Mouse (Mus musculus) limb, embryonic 14.5 days (tissue): ENCODE results near the gene Ahsa1. TPM values are rescaled to one million over a fixed set of nuclear protein-coding genes. Genes with fewer than 3 reads are reported as not detected.

Experiments
- ATAC-seq: fragments of 200-750 bp; cut with Nextera tagmentation; 2 replicates; pipeline ENCODE4 v1.8.0; 2017; ENCODE audit warnings: low read depth, moderate number of reproducible peaks, moderate TSS enrichment; ENCODE audit not compliant: low FRiP score
- DNase-seq: peaks from one replicate; pipeline ENCODE4 v3.0.0-alpha.2; 2015; ENCODE audit warnings: low spot score
- H3K27ac ChIP-seq: fragments of 300-500 bp; sonication (generic); replicated peaks from 2 replicates; pipeline ENCODE4 v1.5.1; 2014; ENCODE audit warnings: low read depth, mild to moderate bottlenecking, low read length, moderate library complexity, mixed read lengths
- H3K27me3 ChIP-seq: fragments of 300-500 bp; sonication (generic); 2 replicates; pipeline ENCODE4 v1.6.1; 2014; ENCODE audit warnings: low read length, mixed read lengths; ENCODE audit not compliant: control insufficient read depth, insufficient read depth
- H3K36me3 ChIP-seq: fragments of 300-500 bp; sonication (generic); 2 replicates; pipeline ENCODE4 v1.6.1; 2014; ENCODE audit warnings: mild to moderate bottlenecking, low read length, moderate library complexity, mixed read lengths; ENCODE audit not compliant: control insufficient read depth, insufficient read depth
- H3K4me1 ChIP-seq: fragments of 300-500 bp; sonication (generic); 2 replicates; pipeline ENCODE4 v1.6.1; 2014; ENCODE audit warnings: antibody characterized with exemption, low read length, mixed read lengths; ENCODE audit not compliant: control insufficient read depth, insufficient read depth
- H3K4me2 ChIP-seq: fragments of 300-500 bp; sonication (generic); replicated peaks from 2 replicates; pipeline ENCODE4 v1.6.1; 2014; ENCODE audit warnings: low read depth, mild to moderate bottlenecking, low read length, moderate library complexity; ENCODE audit not compliant: severe bottlenecking
- H3K4me3 ChIP-seq: fragments of 300-500 bp; sonication (generic); replicated peaks from 2 replicates; pipeline ENCODE4 v1.5.1; 2014; ENCODE audit warnings: low read length
- H3K9ac ChIP-seq: fragments of 300-500 bp; sonication (generic); 2 replicates; pipeline ENCODE4 v1.6.1; 2014; ENCODE audit warnings: mild to moderate bottlenecking, low read depth, low read length, moderate library complexity; ENCODE audit not compliant: severe bottlenecking
- H3K9me3 ChIP-seq: fragments of 300-500 bp; sonication (generic); 2 replicates; pipeline ENCODE4 v1.6.1; 2016; ENCODE audit warnings: low read length; ENCODE audit not compliant: control insufficient read depth
- POLR2A ChIP-seq: fragments of 200-500 bp; IDR thresholded peaks from 2 replicates; pipeline ENCODE4 v1.8.0; 2012; ENCODE audit warnings: inconsistent platforms, mild to moderate bottlenecking, moderate library complexity, borderline replicate concordance; ENCODE audit not compliant: insufficient read depth, insufficient read length; ENCODE audit errors: extremely low read depth
- WGBS: fragments of 180-500 bp; shearing (Covaris S2); extraction: QIAGEN DNeasy Blood & Tissue Kit; methylation state at CpG from one replicate; pipeline ENCODE4 v1.1.7; 2014; 5-methylcytosine and 5-hydroxymethylcytosine counted together
- polyA plus RNA-seq, 2 experiments: library from polyadenylated mRNA; depleted of rRNA in 1 of 2; stranded (reverse) in 1 of 2; unstranded in 1 of 2; fragments of >200 nt; fragmentation: Nextera tagmentation in 1 of 2; extraction: Ambion mirVana in 1 of 2; gene quantifications; 2 replicates each; pipeline versions ENCODE4 v1.2.1 to v1.2.3; 2012 to 2014

The Ahsa1 gene
- polyA plus RNA-seq, 2 experiments: 168 to 187 TPM

DNA sequence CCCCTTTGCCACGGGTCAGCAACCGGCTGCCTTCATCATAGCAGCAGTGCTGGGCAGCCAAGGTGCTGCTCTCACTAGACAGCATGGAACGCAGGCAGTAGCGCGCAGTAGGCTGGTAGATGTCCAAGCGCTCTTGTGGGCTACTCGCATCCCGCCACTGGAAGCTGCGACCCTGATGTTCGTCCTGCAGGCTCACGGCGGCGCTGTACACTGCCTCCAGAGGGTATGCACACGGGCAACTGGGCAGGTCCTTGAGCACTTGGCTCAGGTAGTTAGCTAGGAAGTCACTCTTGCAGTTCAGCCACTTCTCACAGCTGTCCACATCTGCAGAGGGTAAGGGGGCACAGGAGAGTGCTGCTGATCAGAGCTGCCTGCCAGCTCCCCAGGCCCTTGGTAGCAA lies 13.6 kb downstream of the Ahsa1 start:
- no peaks in the 10 kb centered on the region for H3K9me3 ChIP-seq
- DNase-seq: no peak
- H3K4me1 ChIP-seq: 0 out of 2 replicates have a peak, but pooled peaks cover 4% of the 10 kb centered on the region
- 51% methylated on average over 14 of the region's 14 CpGs for WGBS
- ATAC-seq: no peak
- no peak overlapping the region for H3K27ac ChIP-seq
- TF ChIP-seq POLR2A: no peak
- H3K4me3 ChIP-seq: no peak overlapping the region
- H3K9ac ChIP-seq: no peak overlapping the region
- peaks cover 20% of the 10 kb centered on the region for H3K36me3 ChIP-seq
- no peaks in the 10 kb centered on the region for H3K27me3 ChIP-seq
- no peak overlapping the region for H3K4me2 ChIP-seq

DNA sequence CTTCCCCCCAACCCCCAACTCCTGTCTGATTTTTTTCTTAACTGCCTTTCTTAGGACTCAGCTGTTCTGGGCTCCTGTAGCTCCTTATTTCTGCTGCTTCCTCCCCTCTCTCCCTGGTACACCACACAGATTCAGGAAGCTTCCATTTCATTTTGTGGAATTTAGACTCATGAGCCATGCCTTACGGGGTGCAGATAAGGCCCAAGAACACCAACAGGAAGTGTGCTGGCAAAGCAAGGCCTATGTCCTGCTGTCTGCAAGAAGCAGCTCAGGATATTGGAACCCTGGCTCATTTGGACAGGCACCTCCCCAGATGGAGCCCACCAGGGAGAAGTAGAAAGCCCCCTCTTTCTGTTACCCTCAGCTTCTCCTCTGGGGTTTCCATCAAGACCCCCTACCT lies 15.5 kb downstream of the Ahsa1 start:
- ATAC-seq (no peak), DNase-seq (no peak)
- 0 out of 2 replicates have a peak, but pooled peaks cover 1% of the 10 kb centered on the region for H3K36me3 ChIP-seq
- no peaks in the 10 kb centered on the region for H3K9me3 ChIP-seq
- H3K27me3 ChIP-seq: no peaks in the 10 kb centered on the region
- TF ChIP-seq POLR2A: no peak
- no peak overlapping the region for H3K27ac ChIP-seq
- H3K4me1 ChIP-seq: 0 out of 2 replicates have a peak, but pooled peaks cover 4% of the 10 kb centered on the region
- no peak overlapping the region for H3K9ac ChIP-seq
- no peak overlapping the region for H3K4me3 ChIP-seq
- 74% methylated on average over 1 of the region's 1 CpGs for WGBS
- H3K4me2 ChIP-seq: no peak overlapping the region

DNA sequence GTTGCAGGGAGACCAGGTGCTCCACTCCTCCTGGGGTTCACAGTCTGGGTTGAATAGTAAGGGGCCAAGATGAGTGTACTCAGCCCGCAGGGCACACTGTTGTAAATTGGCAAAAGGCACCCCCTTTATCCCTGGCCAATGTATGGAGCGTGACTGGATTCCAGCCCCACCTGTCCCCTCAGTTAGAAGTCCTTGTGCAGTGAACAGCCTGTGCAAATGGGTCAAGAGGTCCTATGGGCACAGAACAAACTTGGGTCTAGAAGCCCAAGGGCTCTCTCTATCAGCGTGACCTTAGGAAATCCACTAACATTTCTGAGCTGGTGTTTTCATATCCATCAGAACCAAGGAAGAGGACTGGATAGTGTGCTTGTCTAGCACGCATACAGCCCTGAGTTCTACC lies 16.5 kb downstream of the Ahsa1 start:
- H3K4me2 ChIP-seq: no peak overlapping the region
- no peak overlapping the region for H3K9ac ChIP-seq
- no peak overlapping the region for H3K4me3 ChIP-seq
- no peaks in the 10 kb centered on the region for H3K27me3 ChIP-seq
- ATAC-seq (no peak), DNase-seq (no peak)
- no peaks in the 10 kb centered on the region for H3K9me3 ChIP-seq
- no peak overlapping the region for H3K27ac ChIP-seq
- 0 out of 2 replicates have a peak, but pooled peaks cover 4% of the 10 kb centered on the region for H3K4me1 ChIP-seq
- TF ChIP-seq POLR2A: no peak
- WGBS: 91% methylated on average over 4 of the region's 4 CpGs
- H3K36me3 ChIP-seq: no peaks in the 10 kb centered on the region

DNA sequence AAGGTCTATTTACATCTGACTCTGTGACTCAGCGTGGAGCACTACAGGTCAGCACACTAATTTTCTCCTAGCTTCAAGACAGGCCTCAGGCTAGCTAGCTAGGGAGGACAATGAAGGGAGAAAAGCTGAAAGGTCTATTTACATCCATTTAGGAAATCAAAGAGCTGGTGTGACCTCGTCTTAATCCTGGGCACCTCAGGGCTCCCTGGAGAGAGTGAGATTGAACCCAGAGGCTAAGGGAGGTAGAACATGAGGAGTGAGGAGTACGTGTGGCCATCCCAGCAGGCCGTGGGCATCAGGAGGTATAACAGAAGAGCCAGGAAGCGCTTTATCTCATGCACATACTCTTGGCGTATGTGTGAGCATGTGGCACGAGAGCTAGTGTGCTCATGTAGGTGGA lies 17.4 kb downstream of the Ahsa1 start:
- Histone ChIP-seq H3K27ac (no peak overlapping the region), H3K36me3 (no peaks in the 10 kb centered on the region), H3K9me3 (no peaks in the 10 kb centered on the region), H3K9ac (no peak overlapping the region), H3K4me1 (no peaks in the 10 kb centered on the region), H3K27me3 (no peaks in the 10 kb centered on the region), H3K4me3 (no peak overlapping the region), H3K4me2 (no peak overlapping the region)
- WGBS: 72% methylated on average over 7 of the region's 7 CpGs
- no peak for TF ChIP-seq POLR2A
- DNase-seq (no peak), ATAC-seq (no peak)

GRCm38 (mm10) chr12:87284268-87284667 lies 18.0 kb downstream of the Ahsa1 start:
- no peaks in the 10 kb centered on the region for H3K4me1 ChIP-seq
- no peaks in the 10 kb centered on the region for H3K9me3 ChIP-seq
- H3K9ac ChIP-seq: no peak overlapping the region
- 73% methylated on average over 4 of the region's 4 CpGs for WGBS
- no peaks in the 10 kb centered on the region for H3K36me3 ChIP-seq
- ATAC-seq: no peak
- H3K27me3 ChIP-seq: no peaks in the 10 kb centered on the region
- DNase-seq: no peak
- H3K4me3 ChIP-seq: no peak overlapping the region
- H3K27ac ChIP-seq: no peak overlapping the region
- no peak overlapping the region for H3K4me2 ChIP-seq
- TF ChIP-seq POLR2A: no peak

DNA sequence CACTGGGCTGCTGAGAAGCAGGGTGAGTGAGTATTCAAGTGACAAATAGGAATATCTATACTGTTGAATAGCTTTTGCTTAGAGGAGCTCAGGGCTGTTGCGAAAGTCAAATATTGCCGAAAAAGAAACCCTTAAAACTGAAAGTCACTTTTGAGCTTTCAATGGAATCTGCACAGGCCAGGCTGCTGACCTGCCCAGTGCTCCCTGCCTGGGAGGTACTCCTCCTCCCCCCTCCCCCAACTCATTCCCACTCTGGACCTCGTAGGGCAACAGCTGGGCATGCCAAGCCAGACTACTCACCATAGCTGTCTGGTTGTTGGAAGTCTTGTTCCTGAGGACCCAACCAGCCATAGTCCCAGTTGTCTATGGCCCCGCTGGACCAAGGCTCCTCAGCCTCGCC lies 18.4 kb downstream of the Ahsa1 start:
- H3K9ac ChIP-seq: no peak overlapping the region
- H3K4me3 ChIP-seq: no peak overlapping the region
- H3K36me3 ChIP-seq: no peaks in the 10 kb centered on the region
- no peak overlapping the region for H3K27ac ChIP-seq
- H3K27me3 ChIP-seq: no peaks in the 10 kb centered on the region
- WGBS: 89% methylated on average over 5 of the region's 5 CpGs
- DNase-seq (no peak), ATAC-seq (no peak)
- no peaks in the 10 kb centered on the region for H3K4me1 ChIP-seq
- H3K4me2 ChIP-seq: no peak overlapping the region
- no peaks in the 10 kb centered on the region for H3K9me3 ChIP-seq
- no peak for TF ChIP-seq POLR2A
